Mouse (Mus musculus) C2C12 (cell line): ENCODE measurements at regions not wholly inside any gene's neighbourhood (a gene's known extent, or its start where the extent isn't known, plus 50 kb on each side); places are given as distances from the start of the nearest gene placed in this dataset.

ENCODE experiments used
- H3K27me3 ChIP-seq: one replicate; pipeline ENCODE4 v1.6.1; 2011; ENCODE audit not compliant: control insufficient read depth, insufficient read depth, insufficient read length
- H3K36me3 ChIP-seq: one replicate; pipeline ENCODE4 v1.6.1; 2011; ENCODE audit not compliant: control insufficient read depth, insufficient read depth
- H3K4me3 ChIP-seq: one replicate; pipeline ENCODE4 v1.5.1; 2011; ENCODE audit warnings: mild to moderate bottlenecking, control low read depth; ENCODE audit not compliant: poor library complexity, insufficient read depth, severe bottlenecking
- H3K79me2 ChIP-seq: one replicate; pipeline ENCODE4 v1.6.1; 2011; ENCODE audit not compliant: control insufficient read depth, insufficient read depth
- H3K79me3 ChIP-seq: one replicate; pipeline ENCODE4 v1.6.1; 2011; ENCODE audit warnings: low read depth, control low read depth
- H3ac ChIP-seq: one replicate; pipeline ENCODE3; 2011; ENCODE audit warnings: low read depth; ENCODE audit not compliant: control insufficient read depth, insufficient read length
- CEBPB ChIP-seq: IDR thresholded peaks from one replicate; pipeline ENCODE4 v1.6.1; 2011; ENCODE audit warnings: low read depth, mild to moderate bottlenecking, control low read depth, moderate library complexity
- CTCF ChIP-seq: IDR thresholded peaks from one replicate; pipeline ENCODE4 v1.5.1; 2011; ENCODE audit not compliant: control insufficient read depth, insufficient read depth, insufficient read length
- FOSL1 ChIP-seq: IDR thresholded peaks from one replicate; pipeline ENCODE4 v1.8.0; 2011; ENCODE audit warnings: mild to moderate bottlenecking, low read length; ENCODE audit not compliant: poor library complexity, insufficient read depth, severe bottlenecking
- MAX ChIP-seq: IDR thresholded peaks from one replicate; pipeline ENCODE4 v1.6.1; 2011; ENCODE audit warnings: mild to moderate bottlenecking, control low read depth
- MYOD1 ChIP-seq: IDR thresholded peaks from one replicate; pipeline ENCODE4 v1.6.1; 2011; ENCODE audit warnings: low read depth; ENCODE audit not compliant: control insufficient read depth, insufficient read length
- MYOG ChIP-seq: IDR thresholded peaks from one replicate; pipeline ENCODE4 v1.6.1; 2011; ENCODE audit not compliant: control insufficient read depth, insufficient read length; ENCODE audit errors: extremely low read depth
- USF1 ChIP-seq: IDR thresholded peaks from one replicate; pipeline ENCODE4 v1.6.1; 2011; ENCODE audit warnings: low read depth, mild to moderate bottlenecking, control low read depth, moderate library complexity

GRCm38 (mm10) chr6:147849988-147850387 lies 197.1 kb upstream of the Far2 start:
- Histone ChIP-seq H3K4me3 (no peak overlapping the region), H3K79me2 (no peaks in the 10 kb centered on the region), H3K79me3 (no peaks in the 10 kb centered on the region), H3K36me3 (no peaks in the 10 kb centered on the region), H3K27me3 (peaks cover 4% of the 10 kb centered on the region), H3ac (no peak overlapping the region)
- TF ChIP-seq MYOG (no peak), MAX (no peak), FOSL1 (no peak), USF1 (no peak), CTCF (no peak), MYOD1 (no peak), CEBPB (no peak)

GRCm38 (mm10) chr6:147861116-147861515 lies 185.9 kb upstream of the Far2 start:
- Histone ChIP-seq H3K27me3 (no peaks in the 10 kb centered on the region), H3K4me3 (no peak overlapping the region), H3K79me2 (no peaks in the 10 kb centered on the region), H3ac (no peak overlapping the region), H3K36me3 (no peaks in the 10 kb centered on the region), H3K79me3 (no peaks in the 10 kb centered on the region)
- no peak for TF ChIP-seq CTCF
- no peak for TF ChIP-seq MYOD1
- TF ChIP-seq MYOG, result no peak
- TF ChIP-seq MAX, result no peak
- TF ChIP-seq FOSL1, result no peak
- no peak for TF ChIP-seq USF1
- TF ChIP-seq CEBPB, result no peak

DNA sequence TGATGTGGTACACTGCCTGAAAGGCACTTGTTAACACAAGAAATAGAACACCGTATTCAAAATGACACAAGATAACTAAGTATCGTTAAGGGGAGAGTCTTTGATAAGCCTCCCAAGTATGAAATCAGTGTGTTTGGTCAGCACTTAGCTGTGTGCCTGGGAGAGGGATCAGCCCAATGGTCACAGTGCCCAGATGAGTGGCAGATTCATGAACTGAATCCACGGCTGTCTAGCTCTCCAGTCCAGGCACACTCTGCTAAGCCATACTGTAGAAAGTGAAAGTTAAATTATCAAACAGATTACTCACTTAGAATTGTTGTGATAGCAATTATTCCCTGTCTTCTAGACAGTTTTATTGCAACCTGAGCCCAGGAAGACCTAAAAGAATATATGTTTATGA lies 176.0 kb upstream of the Far2 start:
- H3K27me3 ChIP-seq, result peaks cover 4% of the 10 kb centered on the region

GRCm38 (mm10) chr6:147873173-147873572 lies 173.9 kb upstream of the Far2 start:
- no peaks in the 10 kb centered on the region for H3K79me2 ChIP-seq
- H3K27me3 ChIP-seq, result peaks cover 4% of the 10 kb centered on the region
- H3K36me3 ChIP-seq, result no peaks in the 10 kb centered on the region
- H3ac ChIP-seq, result no peak overlapping the region
- no peak for TF ChIP-seq USF1
- TF ChIP-seq MYOD1, result no peak
- TF ChIP-seq MYOG, result no peak
- TF ChIP-seq CTCF, result no peak
- no peak for TF ChIP-seq MAX
- TF ChIP-seq CEBPB, result no peak
- TF ChIP-seq FOSL1, result no peak
- no peaks in the 10 kb centered on the region for H3K79me3 ChIP-seq
- no peak overlapping the region for H3K4me3 ChIP-seq

More for the DNA sequence above, 176.0 kb upstream of the Far2 start:
- Histone ChIP-seq H3K79me3 (no peaks in the 10 kb centered on the region), H3K4me3 (no peak overlapping the region), H3ac (no peak overlapping the region), H3K79me2 (no peaks in the 10 kb centered on the region), H3K36me3 (no peaks in the 10 kb centered on the region)
- TF ChIP-seq MYOG (no peak), FOSL1 (no peak), CEBPB (no peak), MAX (no peak), MYOD1 (no peak), USF1 (no peak)

- Histone ChIP-seq H3K4me3 (no peak overlapping the region), H3K79me2 (no peaks in the 10 kb centered on the region), H3K79me3 (no peaks in the 10 kb centered on the region), H3ac (no peak overlapping the region), H3K36me3 (no peaks in the 10 kb centered on the region), H3K27me3 (peaks cover 4% of the 10 kb centered on the region)
- TF ChIP-seq CTCF (no peak), MYOD1 (no peak), FOSL1 (no peak), CEBPB (no peak), USF1 (no peak), MYOG (no peak), MAX (no peak)
These were observed 168.6 kb upstream of the Far2 start for GRCm38 (mm10) chr6:147878485-147878884.

DNA sequence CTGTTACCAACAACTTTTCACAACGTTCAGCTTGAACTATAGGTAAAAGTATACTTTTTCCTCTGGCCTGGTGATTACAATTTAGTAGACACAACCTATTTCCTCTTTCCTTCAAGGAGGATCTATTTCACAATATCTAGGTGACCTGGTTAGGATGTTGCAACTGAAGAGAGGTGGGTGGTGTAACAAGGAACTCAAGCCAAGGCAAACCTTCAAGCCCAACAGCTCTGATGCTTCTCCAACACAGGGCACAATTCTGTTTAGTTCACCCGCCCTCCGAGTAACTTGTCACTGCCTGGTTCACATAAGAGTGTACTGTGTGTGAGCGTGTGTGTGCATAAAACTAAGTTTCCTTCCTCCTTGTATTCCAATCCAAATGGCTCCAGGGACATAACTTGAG lies 161.2 kb upstream of the Far2 start:
- Histone ChIP-seq H3K36me3 (no peaks in the 10 kb centered on the region), H3K27me3 (no peaks in the 10 kb centered on the region), H3K79me2 (no peaks in the 10 kb centered on the region), H3K4me3 (no peak overlapping the region), H3ac (no peak overlapping the region), H3K79me3 (no peaks in the 10 kb centered on the region)
- TF ChIP-seq FOSL1, result no peak
- TF ChIP-seq MYOD1, result no peak
- no peak for TF ChIP-seq MYOG
- no peak for TF ChIP-seq MAX
- TF ChIP-seq CTCF, result no peak
